Mouse (Mus musculus) ES-Bruce4 (cell line): ENCODE data around the gene Satb2. TPM values are rescaled to one million over a fixed set of nuclear protein-coding genes. Genes with fewer than 3 reads are reported as not detected.

ENCODE experiments used
- H3K27ac ChIP-seq: 2 replicates; pipeline ENCODE4 v1.5.1; 2012; ENCODE audit warnings: low read length, inconsistent platforms; ENCODE audit not compliant: insufficient read depth
- H3K27me3 ChIP-seq: 2 replicates; pipeline ENCODE4 v1.6.1; 2012; ENCODE audit warnings: mild to moderate bottlenecking, low read length, inconsistent platforms; ENCODE audit not compliant: control insufficient read depth, poor library complexity, insufficient read depth, severe bottlenecking
- H3K36me3 ChIP-seq: 2 replicates; pipeline ENCODE4 v1.6.1; 2012; ENCODE audit warnings: inconsistent platforms, mild to moderate bottlenecking, low read length, moderate library complexity; ENCODE audit not compliant: control insufficient read depth, poor library complexity, insufficient read depth, severe bottlenecking
- H3K4me1 ChIP-seq: one replicate; pipeline ENCODE4 v1.8.1; 2011; ENCODE audit warnings: low read length; ENCODE audit not compliant: control insufficient read depth, insufficient read depth
- H3K4me3 ChIP-seq: 2 replicates; pipeline ENCODE4 v1.5.1; 2011; ENCODE audit warnings: low read depth, mild to moderate bottlenecking, low read length
- H3K9ac ChIP-seq: 2 replicates; pipeline ENCODE4 v1.6.1; 2012; ENCODE audit warnings: low read depth, mild to moderate bottlenecking, inconsistent platforms; ENCODE audit not compliant: poor library complexity, severe bottlenecking
- H3K9me3 ChIP-seq: replicated peaks from 2 replicates; pipeline ENCODE4 v1.6.1; 2012; ENCODE audit warnings: mild to moderate bottlenecking, low read length, inconsistent platforms; ENCODE audit not compliant: control insufficient read depth, poor library complexity, insufficient read depth, severe bottlenecking
- CTCF ChIP-seq: IDR thresholded peaks from one replicate; pipeline ENCODE4 v1.8.1; 2011; ENCODE audit warnings: low read depth, low read length
- EP300 ChIP-seq: IDR thresholded peaks from 2 replicates; pipeline ENCODE4 v1.6.1; 2011; ENCODE audit warnings: low read depth, low read length; ENCODE audit not compliant: insufficient read depth
- POLR2A ChIP-seq: IDR thresholded peaks from one replicate; pipeline ENCODE4 v1.8.1; 2011; ENCODE audit warnings: low read length; ENCODE audit not compliant: insufficient read depth
- polyA plus RNA-seq: library from polyadenylated mRNA; stranded (reverse); fragments of >200 nt; gene quantifications from 2 replicates; pipeline ENCODE4 v1.2.4, GENCODE M21; 2011; ENCODE audit warnings: low read depth; ENCODE audit not compliant: missing spikeins, insufficient read depth, insufficient read length

The Satb2 gene
- 5.2 and 5.5 TPM in 2 replicates for polyA plus RNA-seq

DNA sequence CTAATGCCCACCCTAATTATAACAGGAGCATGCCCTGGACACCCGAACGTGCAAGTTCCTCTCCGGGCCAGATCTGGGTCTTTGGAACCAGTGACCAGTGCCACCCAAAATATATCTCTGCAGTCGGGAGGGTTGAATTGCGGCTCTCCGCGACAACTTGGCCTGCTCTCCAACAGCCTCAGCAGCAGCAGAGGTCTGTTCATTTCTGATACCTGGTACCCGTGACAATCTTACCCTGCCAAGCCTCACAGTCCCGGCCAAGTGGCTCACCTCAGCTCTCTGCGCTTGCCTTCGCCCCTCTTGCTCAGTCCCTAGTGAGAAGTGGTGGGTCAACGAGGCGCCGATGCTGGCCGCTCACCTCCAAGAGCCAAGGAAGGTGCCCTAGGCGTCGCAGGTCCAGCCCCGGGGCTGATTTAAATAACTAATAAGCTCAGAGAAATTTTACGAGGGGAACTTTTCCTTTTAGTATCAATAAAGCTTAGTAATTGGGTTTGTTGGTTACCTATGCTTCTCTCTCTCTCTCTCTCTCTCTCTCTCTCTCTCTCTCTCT lies at the start of gene Satb2:
Gene Satb2 (minus strand): TSS at position 500 of the 550 bp plus-strand sequence.
- Histone ChIP-seq H3K4me1 (no peaks in the 10 kb centered on the region), H3K9ac (0 out of 2 replicates have a peak within 1 kb of the TSS, but pooled peaks have one; percentile 5), H3K27me3 (peaks cover 25% of the 10 kb centered on the region), H3K9me3 (no peaks in the 10 kb centered on the region), H3K36me3 (no peaks in the 10 kb centered on the region), H3K4me3 (peak within 1 kb of the TSS; percentile 74), H3K27ac (no peak within 1 kb of the TSS)
- TF ChIP-seq POLR2A: no peak
- no peak for TF ChIP-seq CTCF
- no peak for TF ChIP-seq EP300

DNA sequence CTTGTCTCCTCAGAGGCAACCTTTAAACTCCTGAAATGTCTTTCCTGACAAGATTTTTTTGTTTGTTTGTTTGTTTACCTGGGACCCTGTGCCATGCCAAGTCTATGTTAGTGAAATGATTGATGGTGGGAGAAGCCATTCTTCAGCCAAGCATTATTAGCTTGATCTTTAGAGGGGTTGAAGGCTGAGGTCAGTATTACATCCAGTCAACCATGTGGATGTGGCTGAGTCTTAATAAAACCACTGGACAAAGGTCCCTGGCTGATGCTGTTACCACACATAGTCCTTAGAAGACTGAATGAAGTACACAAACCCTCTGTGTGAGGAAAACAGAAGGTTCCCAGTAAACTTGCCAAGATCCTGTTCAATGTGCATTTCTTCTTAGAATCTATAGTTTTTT lies 40.5 kb upstream of the Satb2 start:
- no peak overlapping the region for H3K27ac ChIP-seq
- no peak overlapping the region for H3K9ac ChIP-seq
- no peaks in the 10 kb centered on the region for H3K36me3 ChIP-seq
- H3K4me1 ChIP-seq: no peaks in the 10 kb centered on the region
- no peaks in the 10 kb centered on the region for H3K9me3 ChIP-seq
- TF ChIP-seq POLR2A: no peak
- no peak for TF ChIP-seq EP300
- no peak for TF ChIP-seq CTCF
- no peaks in the 10 kb centered on the region for H3K27me3 ChIP-seq
- no peak overlapping the region for H3K4me3 ChIP-seq

DNA sequence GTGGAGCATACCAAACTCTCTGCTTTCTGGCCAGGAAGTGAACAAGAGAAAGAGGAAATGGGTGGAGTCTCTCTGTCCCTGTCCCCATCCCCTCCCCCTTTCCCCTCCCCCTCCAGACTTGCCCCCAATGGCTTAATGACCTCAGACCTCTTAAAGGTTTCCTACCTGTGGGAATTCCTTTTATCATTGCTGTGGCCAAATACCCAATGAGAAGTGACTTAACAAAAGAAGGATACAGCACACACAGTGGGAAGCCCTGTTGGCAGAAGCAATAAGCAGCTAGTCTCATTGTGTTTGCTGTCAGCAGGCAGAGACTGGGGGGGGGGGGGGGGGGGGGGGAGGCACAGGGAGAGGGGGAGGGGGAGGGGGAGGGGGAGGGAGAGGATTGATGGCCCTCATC lies 35.4 kb upstream of the Satb2 start:
- H3K27ac ChIP-seq: no peak overlapping the region
- no peak for TF ChIP-seq POLR2A
- no peak for TF ChIP-seq EP300
- no peak for TF ChIP-seq CTCF
- H3K4me1 ChIP-seq: no peaks in the 10 kb centered on the region
- H3K4me3 ChIP-seq: no peak overlapping the region
- no peak overlapping the region for H3K9ac ChIP-seq
- no peaks in the 10 kb centered on the region for H3K36me3 ChIP-seq
- H3K27me3 ChIP-seq: no peaks in the 10 kb centered on the region
- H3K9me3 ChIP-seq: no peaks in the 10 kb centered on the region

DNA sequence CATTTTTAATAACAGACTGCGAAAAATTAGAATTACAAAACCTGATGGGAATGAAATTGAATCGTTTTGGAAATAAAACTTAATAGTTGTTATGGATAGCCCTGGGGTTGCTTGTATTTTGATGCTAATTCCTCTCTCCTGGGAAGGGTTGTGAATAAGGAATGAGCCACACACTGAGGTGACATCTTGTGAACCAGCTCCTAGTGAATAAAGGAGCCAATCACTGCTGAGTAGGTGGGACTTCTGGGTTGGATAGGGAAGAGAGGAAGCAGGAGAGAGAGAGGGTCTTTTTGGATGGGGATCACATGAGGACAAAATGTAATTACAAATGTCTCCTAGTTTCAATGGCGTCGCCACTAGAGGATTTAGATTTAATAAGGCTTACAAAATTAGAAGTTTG lies 30.7 kb upstream of the Satb2 start:
- H3K4me1 ChIP-seq: no peaks in the 10 kb centered on the region
- H3K9ac ChIP-seq: no peak overlapping the region
- no peak for TF ChIP-seq POLR2A
- TF ChIP-seq CTCF: no peak
- no peak for TF ChIP-seq EP300
- no peak overlapping the region for H3K4me3 ChIP-seq
- H3K27me3 ChIP-seq: no peaks in the 10 kb centered on the region
- no peaks in the 10 kb centered on the region for H3K36me3 ChIP-seq
- H3K27ac ChIP-seq: no peak overlapping the region
- H3K9me3 ChIP-seq: no peaks in the 10 kb centered on the region

DNA sequence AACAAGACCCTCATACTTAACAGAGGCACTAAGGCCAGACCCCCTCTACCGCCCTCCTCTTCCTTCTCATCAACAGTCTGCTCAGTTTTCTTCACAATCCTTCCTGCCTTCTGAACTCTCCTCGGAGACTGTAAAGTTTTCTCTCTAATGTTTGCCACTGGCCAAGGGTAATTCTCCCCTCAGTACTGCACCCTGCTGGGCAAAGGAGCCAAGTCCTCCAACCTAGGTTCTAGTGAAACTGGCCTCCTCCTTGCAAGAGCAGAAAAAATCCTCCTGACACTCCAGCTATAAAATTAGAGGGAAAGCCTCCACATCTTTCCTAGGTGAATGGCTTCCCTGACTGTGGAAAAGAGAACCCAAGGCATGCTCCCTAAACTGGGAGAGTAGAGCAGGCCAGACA lies 16.6 kb upstream of the Satb2 start:
- Histone ChIP-seq H3K4me1 (no peaks in the 10 kb centered on the region), H3K9ac (no peak overlapping the region), H3K27me3 (no peaks in the 10 kb centered on the region), H3K4me3 (no peak overlapping the region), H3K9me3 (no peaks in the 10 kb centered on the region), H3K36me3 (no peaks in the 10 kb centered on the region), H3K27ac (no peak overlapping the region)
- TF ChIP-seq POLR2A: no peak
- no peak for TF ChIP-seq CTCF
- TF ChIP-seq EP300: no peak

DNA sequence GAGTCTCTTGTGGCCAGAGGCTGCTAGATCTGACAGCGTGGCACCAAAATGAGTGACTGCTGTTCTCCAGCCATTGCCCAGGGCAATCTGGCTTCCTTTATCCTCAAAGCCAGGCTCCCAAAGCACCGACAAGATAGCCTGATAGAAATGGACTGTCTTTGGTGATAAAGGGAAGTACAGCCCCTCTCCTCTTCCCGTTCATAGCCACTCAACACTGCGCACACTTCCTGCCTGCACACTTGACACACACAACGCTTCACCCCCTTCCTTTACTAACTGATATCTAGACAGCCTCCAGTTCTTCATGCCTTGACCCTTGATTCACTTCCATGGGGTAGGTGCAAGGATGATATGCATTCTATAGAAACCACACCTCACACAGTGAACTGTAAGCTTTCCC lies 13.9 kb upstream of the Satb2 start:
- Histone ChIP-seq H3K4me1 (no peaks in the 10 kb centered on the region), H3K36me3 (no peaks in the 10 kb centered on the region), H3K9me3 (no peaks in the 10 kb centered on the region), H3K9ac (no peak overlapping the region), H3K27me3 (no peaks in the 10 kb centered on the region), H3K4me3 (no peak overlapping the region), H3K27ac (no peak overlapping the region)
- TF ChIP-seq EP300 (no peak), CTCF (no peak), POLR2A (no peak)
